Mouse (Mus musculus): ENCODE results near the gene Mt1.

- TF ChIP-seq POLR2A (IDR thresholded peaks at IDR 0.05; ENCODE audit: low read depth, low read length) (no peak), CTCF (IDR thresholded peaks at IDR 0.05; ENCODE audit: extremely low read depth, insufficient read length, insufficient replicate concordance, low read depth, low read length) (no peak)
These were observed 15.8 kb downstream of the Mt1 start for GRCm38 (mm10) chr8:94194591-94195223.

Data from small intestine, adult 2 months (tissue).